Mouse (Mus musculus) stomach, embryonic 14.5 days (tissue): ENCODE data around the gene Ptprt. TPM values are rescaled to one million over a fixed set of nuclear protein-coding genes. Genes with fewer than 3 reads are reported as not detected.
A peak's percentile ranks its signal among the peaks of the same experiment; 100 is the strongest.

Experiments
- ATAC-seq: fragments of 200-750 bp; cut with Nextera tagmentation; 2 replicates; pipeline ENCODE4 v1.8.0; 2017; ENCODE audit warnings: low read depth, moderate TSS enrichment; ENCODE audit not compliant: insufficient number of reproducible peaks, insufficient read depth, low FRiP score
- H3K27ac ChIP-seq: fragments of 300-500 bp; sonication (generic); 2 replicates; pipeline ENCODE4 v1.5.1; 2014; ENCODE audit warnings: mild to moderate bottlenecking, low read length, moderate library complexity, mixed read lengths
- H3K27me3 ChIP-seq: fragments of 300-500 bp; sonication (generic); 2 replicates; pipeline ENCODE4 v1.6.1; 2014; ENCODE audit warnings: low read length, control low read depth, mixed read lengths; ENCODE audit not compliant: control insufficient read depth, insufficient read depth
- H3K36me3 ChIP-seq: fragments of 300-500 bp; sonication (generic); 2 replicates; pipeline ENCODE4 v1.6.1; 2014; ENCODE audit warnings: mild to moderate bottlenecking, control low read depth, low read length, moderate library complexity, mixed read lengths; ENCODE audit not compliant: control insufficient read depth, insufficient read depth
- H3K4me1 ChIP-seq: fragments of 300-500 bp; sonication (generic); 2 replicates; pipeline ENCODE4 v1.6.1; 2014; ENCODE audit warnings: low read length, control low read depth, mixed read lengths; ENCODE audit not compliant: control insufficient read depth, insufficient read depth
- H3K4me2 ChIP-seq: fragments of 300-500 bp; sonication (generic); replicated peaks from 2 replicates; pipeline ENCODE4 v1.6.1; 2014; ENCODE audit warnings: low read depth, low read length, control low read depth
- H3K4me3 ChIP-seq: fragments of 300-500 bp; sonication (generic); 2 replicates; pipeline ENCODE4 v1.5.1; 2014; ENCODE audit warnings: low read depth, low read length, control low read depth
- H3K9ac ChIP-seq: fragments of 300-500 bp; sonication (generic); replicated peaks from 2 replicates; pipeline ENCODE4 v1.6.1; 2014; ENCODE audit warnings: low read depth, mild to moderate bottlenecking, control low read depth, low read length, moderate library complexity, mixed read lengths
- H3K9me3 ChIP-seq: fragments of 300-500 bp; sonication (generic); 2 replicates; pipeline ENCODE4 v1.6.1; 2016; ENCODE audit warnings: low read depth, low read length, control low read depth; ENCODE audit not compliant: control insufficient read depth
- WGBS: fragments of 180-500 bp; shearing (Covaris S2); extraction: QIAGEN DNeasy Blood & Tissue Kit; methylation state at CpG from one replicate; pipeline ENCODE4 v1.1.7; 2014; 5-methylcytosine and 5-hydroxymethylcytosine counted together
- polyA plus RNA-seq: library from polyadenylated mRNA; unstranded; fragments of >200 nt; fragmentation: Nextera tagmentation; extraction: Ambion mirVana; gene quantifications from 2 replicates; pipeline ENCODE4 v1.2.1, GENCODE M21; 2014

Gene Ptprt
- polyA plus RNA-seq, 1 experiment from 2014 or later: 1.2 TPM

- 0 out of 2 replicates have a peak, but pooled peaks have one; percentile 49 for ATAC-seq
- 29% methylated on average over 7 of the region's 7 CpGs for WGBS
- H3K9me3 ChIP-seq: no peaks in the 10 kb centered on the region
- no peaks in the 10 kb centered on the region for H3K27me3 ChIP-seq
- H3K4me3 ChIP-seq: no peak overlapping the region
- no peak overlapping the region for H3K4me2 ChIP-seq
- no peaks in the 10 kb centered on the region for H3K36me3 ChIP-seq
- H3K9ac ChIP-seq: no peak overlapping the region
- no peak overlapping the region for H3K27ac ChIP-seq
- H3K4me1 ChIP-seq: no peaks in the 10 kb centered on the region
Measured at GRCm38 (mm10) chr2:162430171-162430570, 230.8 kb downstream of the Ptprt start.

DNA sequence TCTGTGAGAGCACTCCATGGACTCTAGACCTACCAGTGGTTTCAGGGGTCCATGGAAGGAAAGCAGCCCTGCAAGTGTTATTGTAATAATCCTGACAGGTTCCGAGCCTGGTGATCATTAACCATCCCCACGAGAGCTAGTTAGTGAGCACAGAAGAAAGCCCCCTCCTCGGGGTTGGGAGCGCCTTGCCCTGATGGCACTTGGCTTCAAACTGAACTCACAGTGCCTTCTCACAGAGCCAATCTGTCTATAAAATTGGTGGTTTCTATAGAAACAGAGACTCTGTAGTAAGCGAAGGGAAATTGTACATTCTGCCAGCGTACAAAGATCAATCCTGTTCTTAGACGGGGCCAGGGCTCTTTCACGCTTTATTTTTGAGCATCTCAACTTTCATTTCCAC is 234.8 kb downstream of the Ptprt start:
- Histone ChIP-seq H3K4me1 (no peaks in the 10 kb centered on the region), H3K9ac (no peak overlapping the region), H3K4me2 (no peak overlapping the region), H3K9me3 (no peaks in the 10 kb centered on the region), H3K36me3 (no peaks in the 10 kb centered on the region), H3K4me3 (no peak overlapping the region), H3K27ac (no peak overlapping the region), H3K27me3 (no peaks in the 10 kb centered on the region)
- 84% methylated on average over 8 of the region's 8 CpGs for WGBS
- no peak for ATAC-seq

- H3K27me3 ChIP-seq: no peaks in the 10 kb centered on the region
- no peak overlapping the region for H3K4me3 ChIP-seq
- 71% methylated on average over 3 of the region's 3 CpGs for WGBS
- H3K9ac ChIP-seq: no peak overlapping the region
- no peak overlapping the region for H3K4me2 ChIP-seq
- no peaks in the 10 kb centered on the region for H3K4me1 ChIP-seq
- H3K36me3 ChIP-seq: no peaks in the 10 kb centered on the region
- ATAC-seq: no peak
- no peaks in the 10 kb centered on the region for H3K9me3 ChIP-seq
- H3K27ac ChIP-seq: no peak overlapping the region
Measured at GRCm38 (mm10) chr2:162418181-162418580, 242.8 kb downstream of the Ptprt start.

DNA sequence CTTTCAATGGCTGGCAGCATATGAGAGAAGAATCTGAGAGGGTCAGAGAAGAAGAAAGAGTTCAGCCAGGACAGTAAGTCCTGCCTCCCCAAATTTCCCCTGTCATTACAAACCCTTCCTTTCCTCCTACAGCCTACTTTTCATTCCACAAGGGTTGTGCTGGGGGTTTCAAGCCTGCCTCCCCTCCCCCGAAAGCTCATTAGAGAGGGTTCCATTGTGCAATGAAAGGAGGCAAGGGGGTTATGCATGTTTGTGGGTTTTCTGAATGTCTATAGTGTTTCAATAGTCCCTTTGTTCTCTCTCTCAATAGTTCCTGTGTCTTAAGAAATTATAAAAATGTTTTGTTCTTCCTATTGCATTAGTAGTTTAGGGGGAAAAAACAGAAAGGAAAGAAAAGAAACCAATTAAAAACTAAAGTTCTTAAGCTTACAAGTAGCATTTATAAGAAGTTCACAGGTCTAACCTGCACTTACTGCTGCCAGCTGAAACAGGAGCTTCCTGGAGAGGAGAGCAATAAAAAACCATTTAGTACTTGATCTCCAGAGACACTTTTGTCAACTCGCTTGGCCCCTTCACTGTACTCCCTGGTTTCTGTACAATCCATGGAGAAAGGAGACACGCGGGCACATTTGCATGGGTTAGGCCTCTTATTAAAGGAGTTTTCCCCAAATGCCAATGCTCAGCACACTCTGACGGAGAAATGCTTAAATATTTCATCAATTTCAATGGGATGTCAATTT is 247.7 kb downstream of the Ptprt start:
- no peak overlapping the region for H3K27ac ChIP-seq
- H3K9ac ChIP-seq: no peak overlapping the region
- H3K4me2 ChIP-seq: no peak overlapping the region
- 79% methylated on average over 5 of the region's 5 CpGs for WGBS
- ATAC-seq: no peak
- H3K4me1 ChIP-seq: no peaks in the 10 kb centered on the region
- no peaks in the 10 kb centered on the region for H3K27me3 ChIP-seq
- no peaks in the 10 kb centered on the region for H3K9me3 ChIP-seq
- no peak overlapping the region for H3K4me3 ChIP-seq
- H3K36me3 ChIP-seq: no peaks in the 10 kb centered on the region

- WGBS: 82% methylated on average over 4 of the region's 4 CpGs
- no peaks in the 10 kb centered on the region for H3K27me3 ChIP-seq
- no peaks in the 10 kb centered on the region for H3K9me3 ChIP-seq
- ATAC-seq: no peak
- H3K27ac ChIP-seq: no peak overlapping the region
- H3K4me1 ChIP-seq: no peaks in the 10 kb centered on the region
- no peaks in the 10 kb centered on the region for H3K36me3 ChIP-seq
- no peak overlapping the region for H3K4me3 ChIP-seq
- no peak overlapping the region for H3K9ac ChIP-seq
- H3K4me2 ChIP-seq: no peak overlapping the region
Measured at GRCm38 (mm10) chr2:162411014-162411413, 249.9 kb downstream of the Ptprt start.

- 83% methylated on average over 8 of the region's 8 CpGs for WGBS
Measured at GRCm38 (mm10) chr2:162409245-162409644, 251.7 kb downstream of the Ptprt start.

DNA sequence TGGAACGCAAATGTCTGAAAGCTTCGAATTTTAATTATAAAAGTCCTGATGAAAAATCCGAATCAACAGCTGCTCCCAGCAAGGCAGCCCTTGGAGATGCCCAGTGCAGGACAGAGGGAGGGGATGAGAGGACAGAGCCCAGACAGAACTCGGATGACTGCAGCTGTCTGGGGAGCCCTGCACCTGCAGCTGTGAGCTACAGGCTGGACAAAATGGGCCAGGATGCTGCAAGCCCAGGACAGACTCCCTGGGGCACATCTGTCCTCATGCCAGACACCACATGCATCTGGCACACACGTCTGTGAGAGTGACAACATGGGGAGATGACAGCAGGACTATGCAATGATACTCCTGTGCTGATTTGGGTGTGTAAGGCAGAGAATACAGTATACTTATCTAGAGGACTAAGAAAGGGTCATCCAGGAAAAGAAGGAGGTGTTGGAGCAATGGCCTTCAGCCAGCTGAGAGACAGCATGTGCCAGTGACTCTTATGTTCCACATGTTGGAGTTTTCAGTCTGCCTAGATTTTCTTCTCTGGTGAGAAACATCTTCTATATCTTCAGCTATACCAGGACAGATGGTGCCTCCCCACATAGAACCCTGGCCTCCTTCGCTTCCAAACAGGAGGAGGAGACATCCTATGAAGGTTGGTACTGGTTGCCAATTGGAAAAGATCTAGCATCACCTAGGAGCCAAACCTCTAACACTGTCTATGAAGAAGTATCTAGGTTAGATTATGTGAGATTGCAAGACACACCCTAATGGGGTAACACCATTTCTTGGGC is 259.4 kb downstream of the Ptprt start:
- Histone ChIP-seq H3K27ac (no peak overlapping the region), H3K4me1 (no peaks in the 10 kb centered on the region), H3K27me3 (no peaks in the 10 kb centered on the region), H3K36me3 (no peaks in the 10 kb centered on the region), H3K4me2 (no peak overlapping the region), H3K9me3 (no peaks in the 10 kb centered on the region), H3K9ac (no peak overlapping the region), H3K4me3 (no peak overlapping the region)
- no peak for ATAC-seq
- WGBS: 73% methylated on average over 6 of the region's 6 CpGs

More at GRCm38 (mm10) chr2:162409245-162409644, 251.7 kb downstream of the Ptprt start:
- Histone ChIP-seq H3K4me3 (no peak overlapping the region), H3K27me3 (no peaks in the 10 kb centered on the region), H3K4me1 (no peaks in the 10 kb centered on the region), H3K4me2 (no peak overlapping the region), H3K9ac (no peak overlapping the region), H3K9me3 (no peaks in the 10 kb centered on the region), H3K36me3 (no peaks in the 10 kb centered on the region), H3K27ac (no peak overlapping the region)
- no peak for ATAC-seq

DNA sequence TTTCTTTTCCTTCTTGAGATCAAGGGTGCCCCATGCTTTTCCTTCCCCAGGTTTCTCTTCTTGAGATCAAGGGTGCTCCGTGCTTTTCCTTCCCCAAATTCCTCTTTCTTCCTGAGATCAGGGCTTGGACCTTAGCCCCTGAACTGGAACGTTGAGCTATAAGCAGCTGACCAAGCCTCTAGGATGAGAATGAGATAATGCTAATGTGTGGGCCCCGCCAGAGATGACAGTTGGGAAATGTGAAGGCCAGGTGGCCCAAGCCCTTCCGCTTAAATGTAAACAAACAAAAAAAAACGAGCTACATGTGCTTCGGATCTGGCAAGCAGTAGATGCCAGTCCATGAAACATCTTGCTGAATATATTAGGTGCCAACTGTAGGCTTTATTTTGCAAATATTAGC is 266.3 kb downstream of the Ptprt start:
- no peaks in the 10 kb centered on the region for H3K36me3 ChIP-seq
- H3K27ac ChIP-seq: no peak overlapping the region
- WGBS: 35% methylated on average over 6 of the region's 6 CpGs
- no peak overlapping the region for H3K9ac ChIP-seq
- no peak overlapping the region for H3K4me2 ChIP-seq
- no peak for ATAC-seq
- H3K9me3 ChIP-seq: no peaks in the 10 kb centered on the region
- no peak overlapping the region for H3K4me3 ChIP-seq
- H3K27me3 ChIP-seq: no peaks in the 10 kb centered on the region
- H3K4me1 ChIP-seq: no peaks in the 10 kb centered on the region
